Mouse (Mus musculus): Measurements from ENCODE around the gene Ccdc69.

DNA sequence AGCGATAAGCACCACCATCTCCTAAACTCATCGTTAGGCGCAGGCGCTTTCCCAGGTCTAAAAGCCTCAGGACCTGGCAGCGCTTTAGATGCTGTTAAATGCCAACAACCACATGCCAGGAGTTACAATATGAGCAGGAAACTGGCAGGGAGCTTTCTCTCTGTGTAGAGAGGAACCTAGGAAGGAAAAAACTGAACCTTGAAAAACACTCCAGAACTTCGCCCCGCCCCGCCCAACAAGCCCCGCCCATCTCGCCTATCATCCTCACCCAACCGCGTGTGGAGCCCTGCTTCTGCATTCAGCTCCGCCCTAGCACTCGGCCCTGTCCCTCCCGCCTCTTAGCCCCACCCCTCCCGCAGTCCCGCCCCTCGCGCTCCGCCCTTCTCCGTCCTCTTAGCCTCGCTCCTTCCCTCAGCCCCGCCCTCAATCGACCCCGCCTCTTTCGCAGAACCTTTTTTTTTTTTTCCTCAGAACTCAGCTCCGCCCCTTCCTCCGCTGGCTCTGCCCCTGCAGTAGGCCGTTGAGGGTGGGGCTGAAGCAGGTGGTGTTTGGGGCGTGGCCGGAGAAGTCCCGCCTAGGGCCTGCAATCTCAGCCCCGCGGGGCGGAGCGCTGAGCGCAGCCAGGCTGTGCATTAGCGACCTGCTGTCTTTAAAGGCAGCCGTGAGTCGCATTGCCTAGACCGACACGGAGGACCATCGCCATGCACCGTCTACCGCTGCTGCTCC is 19.7 kb upstream of the Ccdc69 start, which contains the start of gene Gm2a:
- peak; percentile 22; the same call in 1 of the 2 replicates for TF ChIP-seq CTCF (IDR thresholded peaks at IDR 0.05; ENCODE audit: control insufficient read depth, insufficient read depth, low read length)
- TF ChIP-seq POLR2A (IDR thresholded peaks at IDR 0.05; ENCODE audit: borderline replicate concordance, control insufficient read depth, low read depth, low read length) = peak; percentile 100

Measured in bone marrow, adult 2 months (tissue).